Mouse (Mus musculus): Measurements from ENCODE around the gene Itih4. TPM values are rescaled to one million over a fixed set of nuclear protein-coding genes. Genes with fewer than 3 reads are reported as not detected.

The Itih4 gene
- polyA plus RNA-seq, 1 experiment from 2014 or later: 0.16 TPM

GRCm38 (mm10) chr14:30942254-30942653 is 56.0 kb downstream of the Itih4 start:
- no peak overlapping the region for H3K4me2 ChIP-seq (replicated peaks; ENCODE audit: low read depth)
- no peaks in the 10 kb centered on the region for H3K4me1 ChIP-seq (replicated peaks; ENCODE audit: control insufficient read depth, insufficient read depth, low read length)
- H3K36me3 ChIP-seq (ENCODE audit: control insufficient read depth, insufficient read depth): no peaks in the 10 kb centered on the region
- no peak for TF ChIP-seq CTCF (IDR thresholded peaks at IDR 0.05; ENCODE audit: low read depth)
- H3K27me3 ChIP-seq (replicated peaks; ENCODE audit: control insufficient read depth, insufficient read depth, low read length): no peaks in the 10 kb centered on the region
- WGBS: 91% methylated on average over 4 of the region's 4 CpGs
- no peaks in the 10 kb centered on the region for H3K9me3 ChIP-seq (ENCODE audit: control insufficient read depth)
- no peak overlapping the region for H3K4me3 ChIP-seq (ENCODE audit: low read depth, low read length)
- H3K27ac ChIP-seq (ENCODE audit: low read depth, low read length): no peak overlapping the region
- H3K9ac ChIP-seq (ENCODE audit: low read depth, low read length): no peak overlapping the region
- ATAC-seq: no peak

- H3K9ac ChIP-seq (ENCODE audit: low read depth, low read length): no peak within 1 kb of the TSS
- no peak for ATAC-seq
- 65% methylated on average over 7 of the region's 7 CpGs for WGBS
Observed at GRCm38 (mm10) chr14:30943038-30943437, 56.8 kb downstream of the Itih4 start, which contains the start of gene Itih1. Gene Itih1 (minus strand): TSS chr14:30943289.

GRCm38 (mm10) chr14:30943860-30944674 is 57.8 kb downstream of the Itih4 start:
- Histone ChIP-seq H3K27me3 (replicated peaks; ENCODE audit: control insufficient read depth, insufficient read depth, low read length) (no peaks in the 10 kb centered on the region), H3K4me2 (replicated peaks; ENCODE audit: low read depth) (no peak overlapping the region), H3K9me3 (ENCODE audit: control insufficient read depth) (no peaks in the 10 kb centered on the region), H3K36me3 (ENCODE audit: control insufficient read depth, insufficient read depth) (no peaks in the 10 kb centered on the region), H3K9ac (ENCODE audit: low read depth, low read length) (no peak overlapping the region), H3K27ac (ENCODE audit: low read depth, low read length) (0 out of 2 replicates have a peak overlapping the region, but pooled peaks have one; percentile 35), H3K4me3 (ENCODE audit: low read depth, low read length) (no peak overlapping the region), H3K4me1 (replicated peaks; ENCODE audit: control insufficient read depth, insufficient read depth, low read length) (no peaks in the 10 kb centered on the region)
- 63% methylated on average over 11 of the region's 11 CpGs for WGBS
- TF ChIP-seq CTCF (IDR thresholded peaks at IDR 0.05; ENCODE audit: low read depth): peak; percentile 83
- ATAC-seq: no peak

More at GRCm38 (mm10) chr14:30943038-30943437, 56.8 kb downstream of the Itih4 start, which contains the start of gene Itih1:
- H3K36me3 ChIP-seq (ENCODE audit: control insufficient read depth, insufficient read depth): no peaks in the 10 kb centered on the region
- H3K27me3 ChIP-seq (replicated peaks; ENCODE audit: control insufficient read depth, insufficient read depth, low read length): no peaks in the 10 kb centered on the region
- H3K4me1 ChIP-seq (replicated peaks; ENCODE audit: control insufficient read depth, insufficient read depth, low read length): no peaks in the 10 kb centered on the region
- no peaks in the 10 kb centered on the region for H3K9me3 ChIP-seq (ENCODE audit: control insufficient read depth)
- no peak within 1 kb of the TSS for H3K4me3 ChIP-seq (ENCODE audit: low read depth, low read length)
- 0 out of 2 replicates have a peak within 1 kb of the TSS, but pooled peaks have one; percentile 35 for H3K27ac ChIP-seq (ENCODE audit: low read depth, low read length)
- no peak for TF ChIP-seq CTCF (IDR thresholded peaks at IDR 0.05; ENCODE audit: low read depth)
- no peak within 1 kb of the TSS for H3K4me2 ChIP-seq (replicated peaks; ENCODE audit: low read depth)

GRCm38 (mm10) chr14:30944745-30945144 is 58.5 kb downstream of the Itih4 start:
- no peak overlapping the region for H3K9ac ChIP-seq (ENCODE audit: low read depth, low read length)
- no peak for ATAC-seq
- no peaks in the 10 kb centered on the region for H3K36me3 ChIP-seq (ENCODE audit: control insufficient read depth, insufficient read depth)
- no peak overlapping the region for H3K4me3 ChIP-seq (ENCODE audit: low read depth, low read length)
- no peaks in the 10 kb centered on the region for H3K4me1 ChIP-seq (replicated peaks; ENCODE audit: control insufficient read depth, insufficient read depth, low read length)
- no peak overlapping the region for H3K27ac ChIP-seq (ENCODE audit: low read depth, low read length)
- WGBS: 68% methylated on average over 2 of the region's 2 CpGs
- H3K27me3 ChIP-seq (replicated peaks; ENCODE audit: control insufficient read depth, insufficient read depth, low read length): no peaks in the 10 kb centered on the region
- H3K4me2 ChIP-seq (replicated peaks; ENCODE audit: low read depth): no peak overlapping the region
- no peak for TF ChIP-seq CTCF (IDR thresholded peaks at IDR 0.05; ENCODE audit: low read depth)
- no peaks in the 10 kb centered on the region for H3K9me3 ChIP-seq (ENCODE audit: control insufficient read depth)

- no peaks in the 10 kb centered on the region for H3K9me3 ChIP-seq (ENCODE audit: control insufficient read depth)
- H3K9ac ChIP-seq (ENCODE audit: low read depth, low read length): no peak overlapping the region
- H3K27me3 ChIP-seq (replicated peaks; ENCODE audit: control insufficient read depth, insufficient read depth, low read length): no peaks in the 10 kb centered on the region
- no peaks in the 10 kb centered on the region for H3K4me1 ChIP-seq (replicated peaks; ENCODE audit: control insufficient read depth, insufficient read depth, low read length)
- WGBS: 88% methylated on average over 10 of the region's 10 CpGs
- H3K36me3 ChIP-seq (ENCODE audit: control insufficient read depth, insufficient read depth): no peaks in the 10 kb centered on the region
- no peak overlapping the region for H3K4me2 ChIP-seq (replicated peaks; ENCODE audit: low read depth)
- no peak overlapping the region for H3K4me3 ChIP-seq (ENCODE audit: low read depth, low read length)
- no peak for ATAC-seq
- no peak for TF ChIP-seq CTCF (IDR thresholded peaks at IDR 0.05; ENCODE audit: low read depth)
- no peak overlapping the region for H3K27ac ChIP-seq (ENCODE audit: low read depth, low read length)
Observed at GRCm38 (mm10) chr14:30949986-30950385, 63.7 kb downstream of the Itih4 start.

- WGBS: under 1% methylated on average over 57 of the region's 57 CpGs
- Histone ChIP-seq H3K27ac (ENCODE audit: low read depth, low read length) (no peak within 1 kb of the TSS; the same call in 1 of the 2 replicates), H3K4me1 (replicated peaks; ENCODE audit: control insufficient read depth, insufficient read depth, low read length) (no peaks in the 10 kb centered on the region), H3K36me3 (ENCODE audit: control insufficient read depth, insufficient read depth) (no peaks in the 10 kb centered on the region), H3K27me3 (replicated peaks; ENCODE audit: control insufficient read depth, insufficient read depth, low read length) (no peaks in the 10 kb centered on the region), H3K4me2 (replicated peaks; ENCODE audit: low read depth) (peak within 1 kb of the TSS; percentile 93), H3K9ac (ENCODE audit: low read depth, low read length) (peak within 1 kb of the TSS; percentile 78), H3K4me3 (ENCODE audit: low read depth, low read length) (peak within 1 kb of the TSS; percentile 84), H3K9me3 (ENCODE audit: control insufficient read depth) (no peaks in the 10 kb centered on the region)
- ATAC-seq: peak; percentile 98
- peak; percentile 46 for TF ChIP-seq CTCF (IDR thresholded peaks at IDR 0.05; ENCODE audit: low read depth)
Observed at GRCm38 (mm10) chr14:30951154-30951825, 65.0 kb downstream of the Itih4 start, which contains the start of gene Nek4. Gene Nek4 (plus strand): TSS chr14:30951377.

Other genes starting within 250 kb of the Itih4 start
- 8.4 and 9.0 TPM in 2 replicates for gene Rft1, start 232.1 kb upstream of the Itih4 start, polyA plus RNA-seq (2015; fragmentation: Nextera tagmentation; extraction: Ambion mirVana)
- gene Sfmbt1, start 171.6 kb upstream of the Itih4 start, polyA plus RNA-seq (2015; fragmentation: Nextera tagmentation; extraction: Ambion mirVana): 11.4 and 14.6 TPM in 2 replicates
- 17.5 and 18.0 TPM in 2 replicates for gene Tmem110, start 60.9 kb upstream of the Itih4 start, polyA plus RNA-seq (2015; fragmentation: Nextera tagmentation; extraction: Ambion mirVana)
- gene Mustn1, start 7.3 kb upstream of the Itih4 start, polyA plus RNA-seq (2015; fragmentation: Nextera tagmentation; extraction: Ambion mirVana): 24.7 and 27.2 TPM in 2 replicates
- gene Itih3, start 37.3 kb downstream of the Itih4 start, polyA plus RNA-seq (2015; fragmentation: Nextera tagmentation; extraction: Ambion mirVana): 3.9 and 4.7 TPM in 2 replicates
- not detected in 2 replicates for gene Itih1, start 56.8 kb downstream of the Itih4 start, polyA plus RNA-seq (2015; fragmentation: Nextera tagmentation; extraction: Ambion mirVana)
- 2.9 and 3.0 TPM in 2 replicates for gene Nek4, start 64.9 kb downstream of the Itih4 start, polyA plus RNA-seq (2015; fragmentation: Nextera tagmentation; extraction: Ambion mirVana)
- gene Glt8d1, start 114.9 kb downstream of the Itih4 start, polyA plus RNA-seq (2015; fragmentation: Nextera tagmentation; extraction: Ambion mirVana): 18.2 and 21.6 TPM in 2 replicates
- gene Spcs1, start 115.2 kb downstream of the Itih4 start, polyA plus RNA-seq (2015; fragmentation: Nextera tagmentation; extraction: Ambion mirVana): 434 and 465 TPM in 2 replicates
- 33.1 and 39.8 TPM in 2 replicates for gene Pbrm1, start 132.7 kb downstream of the Itih4 start, polyA plus RNA-seq (2015; fragmentation: Nextera tagmentation; extraction: Ambion mirVana)
- gene Gnl3, start 132.7 kb downstream of the Itih4 start, polyA plus RNA-seq (2015; fragmentation: Nextera tagmentation; extraction: Ambion mirVana): 53.5 and 59.6 TPM in 2 replicates
- 127 and 132 TPM in 2 replicates for gene Smim4, start 242.5 kb downstream of the Itih4 start, polyA plus RNA-seq (2015; fragmentation: Nextera tagmentation; extraction: Ambion mirVana)
- 31.2 and 34.9 TPM in 2 replicates for gene Nt5dc2, start 244.6 kb downstream of the Itih4 start, polyA plus RNA-seq (2015; fragmentation: Nextera tagmentation; extraction: Ambion mirVana)

All from intestine, postnatal 0 days (tissue).